Mouse (Mus musculus): ENCODE measurements around the gene Icam5. TPM values are rescaled to one million over a fixed set of nuclear protein-coding genes. Genes with fewer than 3 reads are reported as not detected.

Gene Icam5
- polyA plus RNA-seq, 1 experiment from 2014 or later: 1.8 TPM

GRCm38 (mm10) chr9:21015571-21016130, 16.2 kb upstream of the Icam5 start, which contains the start of gene Icam1:
Icam1 (plus strand) TSS chr9:21015985.
- Histone ChIP-seq H3K9ac (replicated peaks) (no peak within 1 kb of the TSS), H3K27ac (replicated peaks) (no peak within 1 kb of the TSS), H3K36me3 (no peaks in the 10 kb centered on the region), H3K4me3 (replicated peaks) (peak within 1 kb of the TSS; percentile 30), H3K4me2 (peak within 1 kb of the TSS; percentile 52), H3K4me1 (peaks cover 14% of the 10 kb centered on the region), H3K27me3 (replicated peaks) (peaks cover 63% of the 10 kb centered on the region), H3K9me3 (replicated peaks) (no peaks in the 10 kb centered on the region)
- 1% methylated on average over 30 of the region's 30 CpGs for WGBS
- ATAC-seq (ENCODE audit: low FRiP score): no peak

- Histone ChIP-seq H3K36me3 (no peaks in the 10 kb centered on the region), H3K4me1 (peaks cover 14% of the 10 kb centered on the region), H3K4me3 (replicated peaks) (peak overlapping the region; percentile 30), H3K4me2 (peak overlapping the region; percentile 52), H3K9ac (replicated peaks) (no peak overlapping the region), H3K27ac (replicated peaks) (no peak overlapping the region), H3K9me3 (replicated peaks) (no peaks in the 10 kb centered on the region), H3K27me3 (replicated peaks) (peaks cover 63% of the 10 kb centered on the region)
- WGBS: 5% methylated on average over 17 of the region's 17 CpGs
- ATAC-seq (ENCODE audit: low FRiP score): no peak
Measured at GRCm38 (mm10) chr9:21016331-21017176, 15.3 kb upstream of the Icam5 start.

GRCm38 (mm10) chr9:21017177-21017575, 14.7 kb upstream of the Icam5 start:
- H3K27me3 ChIP-seq (replicated peaks): peaks cover 66% of the 10 kb centered on the region
- H3K9me3 ChIP-seq (replicated peaks): no peaks in the 10 kb centered on the region
- H3K4me2 ChIP-seq: no peak overlapping the region
- no peak overlapping the region for H3K9ac ChIP-seq (replicated peaks)
- H3K4me3 ChIP-seq (replicated peaks): no peak overlapping the region
- no peak overlapping the region for H3K27ac ChIP-seq (replicated peaks)
- H3K36me3 ChIP-seq: no peaks in the 10 kb centered on the region
- WGBS: 33% methylated on average over 4 of the region's 4 CpGs
- H3K4me1 ChIP-seq: peaks cover 14% of the 10 kb centered on the region
- no peak for ATAC-seq (ENCODE audit: low FRiP score)

- H3K27ac ChIP-seq (replicated peaks): no peak overlapping the region
- H3K36me3 ChIP-seq: no peaks in the 10 kb centered on the region
- no peaks in the 10 kb centered on the region for H3K9me3 ChIP-seq (replicated peaks)
- peaks cover 56% of the 10 kb centered on the region for H3K27me3 ChIP-seq (replicated peaks)
- no peak overlapping the region for H3K4me2 ChIP-seq
- ATAC-seq (ENCODE audit: low FRiP score): no peak
- H3K4me3 ChIP-seq (replicated peaks): no peak overlapping the region
- peaks cover 14% of the 10 kb centered on the region for H3K4me1 ChIP-seq
- 70% methylated on average over 2 of the region's 2 CpGs for WGBS
- H3K9ac ChIP-seq (replicated peaks): no peak overlapping the region
Measured at GRCm38 (mm10) chr9:21018600-21018999, 13.3 kb upstream of the Icam5 start.

GRCm38 (mm10) chr9:21021363-21021762, 10.5 kb upstream of the Icam5 start:
- no peak overlapping the region for H3K27ac ChIP-seq (replicated peaks)
- 83% methylated on average over 3 of the region's 3 CpGs for WGBS
- no peak for ATAC-seq (ENCODE audit: low FRiP score)
- no peaks in the 10 kb centered on the region for H3K36me3 ChIP-seq
- no peaks in the 10 kb centered on the region for H3K4me1 ChIP-seq
- peaks cover 33% of the 10 kb centered on the region for H3K27me3 ChIP-seq (replicated peaks)
- no peak overlapping the region for H3K4me3 ChIP-seq (replicated peaks)
- H3K4me2 ChIP-seq: no peak overlapping the region
- H3K9ac ChIP-seq (replicated peaks): no peak overlapping the region
- no peaks in the 10 kb centered on the region for H3K9me3 ChIP-seq (replicated peaks)

GRCm38 (mm10) chr9:21022288-21022687, 9.6 kb upstream of the Icam5 start:
- no peak for ATAC-seq (ENCODE audit: low FRiP score)
- Histone ChIP-seq H3K4me1 (no peaks in the 10 kb centered on the region), H3K9ac (replicated peaks) (no peak overlapping the region), H3K36me3 (no peaks in the 10 kb centered on the region), H3K4me2 (no peak overlapping the region), H3K9me3 (replicated peaks) (no peaks in the 10 kb centered on the region), H3K4me3 (replicated peaks) (no peak overlapping the region), H3K27ac (replicated peaks) (no peak overlapping the region), H3K27me3 (replicated peaks) (peaks cover 31% of the 10 kb centered on the region)
- 66% methylated on average over 6 of the region's 6 CpGs for WGBS

GRCm38 (mm10) chr9:21022726-21023125, 9.1 kb upstream of the Icam5 start:
- Histone ChIP-seq H3K4me1 (peaks cover 2% of the 10 kb centered on the region; the same call in 1 of the 2 replicates), H3K27me3 (replicated peaks) (peaks cover 31% of the 10 kb centered on the region), H3K4me2 (no peak overlapping the region), H3K9me3 (replicated peaks) (no peaks in the 10 kb centered on the region), H3K4me3 (replicated peaks) (no peak overlapping the region), H3K27ac (replicated peaks) (no peak overlapping the region), H3K36me3 (no peaks in the 10 kb centered on the region), H3K9ac (replicated peaks) (no peak overlapping the region)
- WGBS: 81% methylated on average over 1 of the region's 1 CpGs
- ATAC-seq (ENCODE audit: low FRiP score): no peak

- 79% methylated on average over 19 of the region's 19 CpGs for WGBS
- Histone ChIP-seq H3K27me3 (replicated peaks) (peaks cover 46% of the 10 kb centered on the region), H3K36me3 (no peaks in the 10 kb centered on the region), H3K27ac (replicated peaks) (no peak overlapping the region), H3K9ac (replicated peaks) (no peak overlapping the region), H3K4me2 (no peak overlapping the region), H3K4me3 (replicated peaks) (no peak overlapping the region), H3K9me3 (replicated peaks) (no peaks in the 10 kb centered on the region), H3K4me1 (peaks cover 18% of the 10 kb centered on the region)
- ATAC-seq (ENCODE audit: low FRiP score): no peak
Measured at GRCm38 (mm10) chr9:21025258-21025810, 6.5 kb upstream of the Icam5 start.

GRCm38 (mm10) chr9:21026849-21027248, 5.0 kb upstream of the Icam5 start:
- no peak overlapping the region for H3K9ac ChIP-seq (replicated peaks)
- H3K4me3 ChIP-seq (replicated peaks): no peak overlapping the region
- ATAC-seq (ENCODE audit: low FRiP score): no peak
- 84% methylated on average over 12 of the region's 12 CpGs for WGBS
- H3K4me1 ChIP-seq: peaks cover 32% of the 10 kb centered on the region
- H3K36me3 ChIP-seq: no peaks in the 10 kb centered on the region
- no peak overlapping the region for H3K4me2 ChIP-seq
- H3K9me3 ChIP-seq (replicated peaks): no peaks in the 10 kb centered on the region
- no peak overlapping the region for H3K27ac ChIP-seq (replicated peaks)
- peaks cover 46% of the 10 kb centered on the region for H3K27me3 ChIP-seq (replicated peaks)

GRCm38 (mm10) chr9:21027774-21028290, 4.0 kb upstream of the Icam5 start:
- no peak for ATAC-seq (ENCODE audit: low FRiP score)
- Histone ChIP-seq H3K9ac (replicated peaks) (no peak overlapping the region), H3K36me3 (no peaks in the 10 kb centered on the region), H3K27ac (replicated peaks) (no peak overlapping the region), H3K4me3 (replicated peaks) (no peak overlapping the region), H3K4me2 (no peak overlapping the region), H3K9me3 (replicated peaks) (no peaks in the 10 kb centered on the region), H3K27me3 (replicated peaks) (peaks cover 52% of the 10 kb centered on the region), H3K4me1 (peaks cover 42% of the 10 kb centered on the region)
- WGBS: 35% methylated on average over 8 of the region's 8 CpGs

- Histone ChIP-seq H3K4me2 (no peak overlapping the region), H3K27ac (replicated peaks) (no peak overlapping the region), H3K27me3 (replicated peaks) (peaks cover 60% of the 10 kb centered on the region), H3K36me3 (no peaks in the 10 kb centered on the region), H3K9me3 (replicated peaks) (no peaks in the 10 kb centered on the region), H3K4me1 (peaks cover 50% of the 10 kb centered on the region), H3K4me3 (replicated peaks) (no peak overlapping the region), H3K9ac (replicated peaks) (no peak overlapping the region)
- 67% methylated on average over 6 of the region's 6 CpGs for WGBS
- no peak for ATAC-seq (ENCODE audit: low FRiP score)
Measured at GRCm38 (mm10) chr9:21028560-21029110, 3.2 kb upstream of the Icam5 start.
